Mouse (Mus musculus): ENCODE measurements around the gene Apol8. TPM values are rescaled to one million over a fixed set of nuclear protein-coding genes. Genes with fewer than 3 reads are reported as not detected.

The Apol8 gene
- polyA plus RNA-seq (2017; shearing (Covaris generic)), result 0.39 TPM

DNA sequence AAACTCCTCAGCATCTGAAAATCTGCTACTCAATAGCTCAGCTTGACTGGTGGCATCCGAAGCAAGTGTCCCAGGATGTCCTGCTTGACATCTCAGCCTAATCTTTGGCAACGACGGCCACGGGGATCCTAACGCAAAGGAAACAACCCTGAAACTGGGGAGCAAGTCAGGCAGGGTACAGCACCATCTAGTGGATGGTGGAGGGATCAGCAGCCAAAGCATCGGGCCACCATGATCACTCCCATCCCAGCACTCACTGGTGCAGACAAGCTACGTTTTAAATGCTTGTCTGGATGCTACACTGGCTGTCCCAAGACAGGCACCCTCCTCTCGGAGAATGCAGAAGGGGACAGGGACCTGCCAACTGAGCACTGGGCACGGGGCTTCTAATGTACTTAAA, at the start of gene Apol8:
Gene Apol8 (minus strand): TSS at position 156 of the 400 bp plus-strand sequence.

DNA sequence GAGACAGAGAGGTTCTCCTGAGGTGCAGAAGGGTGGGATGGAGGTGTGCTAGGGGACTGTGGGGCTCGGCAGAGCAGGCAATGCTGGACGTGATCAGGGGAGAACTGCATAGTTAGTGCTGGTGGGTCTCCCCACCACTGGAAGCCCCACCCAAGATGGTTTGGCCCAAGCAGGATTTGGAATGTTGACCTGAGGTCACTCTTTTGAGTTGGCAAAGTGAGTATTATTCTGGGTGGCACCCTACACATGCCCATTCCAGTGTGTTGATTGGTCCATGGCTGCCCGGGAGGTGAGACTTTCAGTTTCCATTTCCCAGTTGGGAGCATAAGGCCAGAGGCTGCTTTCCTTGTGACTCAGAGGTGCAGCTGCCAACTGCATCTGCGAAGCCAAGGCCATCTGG, 28.1 kb downstream of the Apol8 start, which contains the start of gene Apol9b:
Gene Apol9b (plus strand): TSS at position 301 of the 400 bp plus-strand sequence.

DNA sequence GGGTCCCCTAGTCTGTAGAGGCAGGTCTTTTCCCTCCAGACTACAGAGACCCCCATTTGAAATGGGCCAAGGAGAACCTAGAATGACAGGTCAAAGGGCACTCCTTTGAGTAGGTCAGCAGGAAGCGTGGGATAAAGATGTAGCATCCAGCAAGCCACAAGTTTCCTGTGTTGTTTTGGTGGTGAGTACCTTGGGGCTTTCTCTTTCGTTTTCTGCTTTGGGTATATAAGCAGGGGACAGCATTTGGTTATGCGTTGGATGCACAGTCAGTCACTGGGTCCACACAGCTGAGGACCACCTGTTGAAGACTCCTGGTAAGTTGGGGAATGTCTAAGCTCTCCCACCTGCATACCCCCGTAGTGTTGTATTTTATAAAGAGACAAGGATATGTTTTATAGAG, 58.1 kb downstream of the Apol8 start, which contains the start of gene Apol7e:
Gene Apol7e (plus strand): TSS at position 202 of the 400 bp plus-strand sequence.

Other genes with a start within 250 kb of the Apol8 start
- 0.11 TPM for gene Apol11a, start 248.7 kb downstream of the Apol8 start, polyA plus RNA-seq (2017; shearing (Covaris generic))
- 0.69 TPM for gene Apol7c, start 223.7 kb downstream of the Apol8 start, polyA plus RNA-seq (2017; shearing (Covaris generic))
- not detected for gene 1700025B11Rik, start 195.1 kb downstream of the Apol8 start, polyA plus RNA-seq (2017; shearing (Covaris generic))
- gene Apol10b, start 160.9 kb downstream of the Apol8 start, polyA plus RNA-seq (2017; shearing (Covaris generic)), result 2.4 TPM
- not detected for gene Gm36245, start 157.7 kb downstream of the Apol8 start, polyA plus RNA-seq (2017; shearing (Covaris generic))
- 0.26 TPM for gene Apol11b, start 113.7 kb downstream of the Apol8 start, polyA plus RNA-seq (2017; shearing (Covaris generic))
- gene Apol7e, start 58.1 kb downstream of the Apol8 start, polyA plus RNA-seq (2017; shearing (Covaris generic)), result 86.8 TPM
- gene Apol9b, start 28.0 kb downstream of the Apol8 start, polyA plus RNA-seq (2017; shearing (Covaris generic)), result 59.4 TPM
- 306 TPM for gene Myh9, start 85.2 kb upstream of the Apol8 start, polyA plus RNA-seq (2017; shearing (Covaris generic))
- 234 TPM for gene Txn2, start 172.0 kb upstream of the Apol8 start, polyA plus RNA-seq (2017; shearing (Covaris generic))
- 6.1 TPM for gene Foxred2, start 199.7 kb upstream of the Apol8 start, polyA plus RNA-seq (2017; shearing (Covaris generic))
- gene Eif3d, start 213.8 kb upstream of the Apol8 start, polyA plus RNA-seq (2017; shearing (Covaris generic)), result 204 TPM

Measured in CD4-positive, CD25-positive, alpha-beta regulatory T cell (primary cell).